Mouse (Mus musculus): ENCODE results near the gene Srpk2. TPM values are rescaled to one million over a fixed set of nuclear protein-coding genes. Genes with fewer than 3 reads are reported as not detected.
"Not testable (repeated sequence)": the region's sequence is repeated elsewhere in the genome, so short reads cannot be mapped to it uniquely, and the experiment has no call there.

The Srpk2 gene
- total RNA-seq, 2 experiments from 2014 or later = 48.6 to 53.2 TPM

DNA sequence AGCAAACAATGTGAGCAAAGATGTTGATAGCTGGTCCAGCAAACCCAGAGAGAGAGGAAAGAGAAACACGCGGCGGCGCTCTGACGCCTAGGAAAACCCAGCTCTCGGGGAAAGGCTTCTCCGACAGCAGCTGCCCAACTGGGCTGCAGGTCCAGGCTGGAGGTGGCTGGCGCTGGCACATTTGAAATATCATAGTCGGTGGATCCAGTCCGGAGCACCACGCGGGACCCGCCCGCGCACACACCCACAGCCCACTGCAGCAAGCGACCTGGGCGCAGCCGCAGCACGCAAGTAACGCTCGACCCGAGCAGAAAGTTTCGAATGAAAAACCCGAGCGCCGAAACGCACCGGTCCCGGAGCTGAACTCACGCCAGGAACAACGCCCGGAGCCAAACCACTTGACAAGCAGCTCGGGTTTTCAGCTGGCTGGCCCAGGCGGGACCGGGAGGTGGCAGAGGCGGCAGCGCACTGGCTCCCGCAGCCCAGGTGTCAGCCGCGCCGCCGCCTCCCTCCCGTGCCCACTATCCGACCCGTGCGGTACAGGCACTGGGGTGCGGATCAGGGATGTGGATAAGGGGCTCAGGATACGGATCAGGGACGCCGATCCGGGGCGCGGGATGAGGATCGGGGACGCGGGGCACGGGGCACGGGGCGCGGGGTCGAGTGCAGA is 9.5 kb downstream of the Srpk2 start:
- peak; percentile 74 to 80 for DNase-seq
- intact Hi-C loops (cut with DNase I) = loop anchor here (5.0 kb wide), 1 partner anchor 82 kb away; no protein-coding TSS in a partner anchor

DNA sequence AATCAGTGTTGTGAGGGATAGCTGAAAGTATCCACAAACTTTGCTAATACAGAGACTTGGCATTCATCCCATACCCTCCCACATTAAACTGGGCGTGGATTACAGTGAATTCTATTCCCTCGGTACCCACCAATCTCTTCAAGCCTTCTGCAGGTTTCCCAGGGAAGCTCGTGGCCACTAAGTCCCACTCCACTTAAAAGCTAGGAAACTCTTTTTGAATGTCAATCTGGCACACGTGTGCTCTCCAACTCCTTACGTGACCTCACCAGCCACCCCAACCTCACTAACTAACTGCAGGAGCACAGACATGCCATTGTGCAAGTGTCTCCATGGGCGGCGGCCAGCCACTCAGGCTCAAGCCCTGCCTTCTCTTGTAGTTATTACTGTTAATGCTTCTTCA is 12.3 kb downstream of the Srpk2 start:
- intact Hi-C loops (cut with DNase I) = loop anchor here (5.0 kb wide), 1 partner anchor 85 kb away; no protein-coding TSS in a partner anchor
- DNase-seq = peak; percentile 25 to 49

DNA sequence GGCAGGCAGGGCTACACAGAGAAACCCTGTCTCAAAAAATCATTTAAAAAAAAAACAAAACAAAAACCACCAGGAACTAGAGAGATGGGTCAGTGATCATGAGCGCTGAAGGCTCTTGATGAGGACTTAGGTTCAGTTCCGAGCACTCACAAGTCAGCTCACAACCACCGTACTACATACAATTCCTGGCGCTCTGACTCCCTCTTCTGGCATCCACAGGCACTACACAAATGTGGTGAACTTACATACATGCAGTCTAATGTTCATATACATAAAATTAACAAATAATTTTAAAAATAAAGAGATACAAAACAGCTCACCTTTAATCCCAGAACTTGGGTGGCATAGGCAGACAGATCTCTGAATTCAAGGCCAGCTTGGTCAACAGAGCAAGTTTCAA is 13.5 kb downstream of the Srpk2 start:
- intact Hi-C loops (cut with DNase I) = loop anchor here (5.0 kb wide), 1 partner anchor 86 kb away; no protein-coding TSS in a partner anchor

DNA sequence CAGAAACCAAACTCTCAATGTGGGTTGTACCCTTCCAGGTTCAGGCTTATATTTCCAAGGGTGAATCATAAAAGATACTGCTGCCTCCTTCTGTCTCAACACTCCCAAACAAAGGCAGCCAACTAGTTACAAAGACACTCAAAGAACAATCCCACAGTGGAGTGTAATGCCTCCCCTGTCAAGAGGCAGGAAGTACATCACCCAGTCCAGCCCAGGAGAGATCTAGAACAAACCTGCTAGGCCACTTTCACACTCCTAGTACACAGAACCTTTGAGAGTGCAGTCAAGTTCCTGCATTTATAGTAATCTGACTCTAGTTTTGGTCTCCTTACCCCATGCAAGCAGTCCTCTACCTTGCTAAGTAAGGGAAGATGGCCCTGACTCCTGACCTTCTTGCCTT is 18.5 kb downstream of the Srpk2 start:
- intact Hi-C loops (cut with DNase I) = no loop called here
- DNase-seq = no peak

More for the DNA sequence above, 13.5 kb downstream of the Srpk2 start:
- no peak for DNase-seq

DNA sequence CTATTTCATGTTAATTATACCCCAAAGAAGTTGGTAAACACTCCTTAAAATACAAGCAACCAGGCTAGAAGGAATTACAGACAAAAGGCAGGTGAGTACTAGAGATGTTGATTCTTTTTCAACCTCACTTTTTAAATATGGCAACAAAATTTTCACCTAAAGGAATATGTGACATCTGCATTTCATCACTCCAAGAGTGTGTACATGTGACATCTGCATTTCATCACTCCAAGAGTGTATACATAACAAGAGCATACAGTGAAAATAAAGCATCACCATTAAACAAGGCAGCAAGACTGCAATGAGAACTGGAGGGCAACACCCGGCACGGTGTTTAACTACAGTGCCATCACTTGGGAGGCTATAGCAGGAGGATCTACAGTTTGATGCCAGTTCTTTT is 23.2 kb downstream of the Srpk2 start:
- intact Hi-C loops (cut with DNase I) = no loop called here

DNA sequence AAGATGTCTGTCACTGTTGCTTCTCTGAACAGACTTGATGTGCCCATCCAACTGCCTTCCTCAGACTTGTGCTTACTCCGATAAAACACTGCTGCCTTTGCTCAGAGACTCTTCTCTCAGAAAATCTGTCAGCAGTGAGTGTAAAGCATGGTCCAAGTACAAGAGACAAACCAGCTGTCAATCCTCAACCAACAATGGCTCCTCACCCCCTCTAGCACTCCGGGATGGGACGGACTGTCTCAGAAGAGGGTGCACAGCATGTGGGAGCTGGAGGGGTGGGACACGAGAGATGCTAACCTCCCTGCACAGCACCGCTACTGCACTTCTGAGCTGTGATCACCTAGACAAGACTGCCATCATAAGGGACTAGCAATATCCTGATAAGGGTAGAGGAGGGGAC is 26.4 kb downstream of the Srpk2 start:
- no peak for DNase-seq
- intact Hi-C loops (cut with DNase I) = loop anchor here (10.0 kb wide), 3 partner anchors 153 to 273 kb away; no protein-coding TSS in a partner anchor

More for the DNA sequence above, 23.2 kb downstream of the Srpk2 start:
- no peak for DNase-seq

DNA sequence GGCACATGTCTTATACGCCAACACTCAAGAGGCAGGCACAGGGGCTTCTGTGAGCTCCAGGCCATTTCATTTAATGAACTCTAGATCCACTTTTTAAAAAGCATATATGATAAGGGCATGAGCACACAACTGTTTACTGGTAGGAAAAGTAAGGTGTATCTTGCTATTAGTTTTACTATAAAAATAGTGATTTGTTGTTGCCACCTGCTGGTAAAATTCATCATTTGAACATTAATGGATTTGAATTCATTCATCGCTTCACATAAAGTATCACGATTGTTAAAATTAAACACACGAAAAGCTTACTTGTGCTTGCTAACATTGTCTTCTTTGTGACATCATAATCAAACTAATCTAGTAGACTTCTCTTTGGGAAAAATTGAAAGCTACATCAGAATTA is 27.8 kb downstream of the Srpk2 start:
- DNase-seq = no peak
- intact Hi-C loops (cut with DNase I) = loop anchor here (10.0 kb wide), 3 partner anchors 152 to 272 kb away; no protein-coding TSS in a partner anchor

DNA sequence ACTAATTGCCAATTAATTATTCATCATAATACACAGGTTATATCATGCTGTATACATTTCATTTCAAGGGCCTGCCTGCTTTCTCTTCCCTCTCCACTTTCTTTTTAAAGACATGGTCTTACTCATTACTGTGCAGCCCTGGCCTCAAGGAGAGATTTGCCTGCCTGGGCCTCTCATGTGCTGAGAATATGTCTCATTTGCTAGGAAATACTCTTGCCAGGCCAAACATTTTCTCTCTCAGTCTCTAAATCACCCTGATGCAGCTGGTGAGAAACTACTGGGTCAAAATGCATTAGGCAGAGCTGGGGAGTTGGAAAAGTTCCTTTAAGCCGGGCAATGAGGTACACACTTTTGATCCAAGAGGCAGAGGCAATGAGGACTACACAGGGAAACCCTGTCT is 29.4 kb downstream of the Srpk2 start:
- intact Hi-C loops (cut with DNase I) = loop anchor here (2.0 to 10.0 kb wide), 4 partner anchors 102 to 270 kb away; no protein-coding TSS in a partner anchor
- DNase-seq = no peak

DNA sequence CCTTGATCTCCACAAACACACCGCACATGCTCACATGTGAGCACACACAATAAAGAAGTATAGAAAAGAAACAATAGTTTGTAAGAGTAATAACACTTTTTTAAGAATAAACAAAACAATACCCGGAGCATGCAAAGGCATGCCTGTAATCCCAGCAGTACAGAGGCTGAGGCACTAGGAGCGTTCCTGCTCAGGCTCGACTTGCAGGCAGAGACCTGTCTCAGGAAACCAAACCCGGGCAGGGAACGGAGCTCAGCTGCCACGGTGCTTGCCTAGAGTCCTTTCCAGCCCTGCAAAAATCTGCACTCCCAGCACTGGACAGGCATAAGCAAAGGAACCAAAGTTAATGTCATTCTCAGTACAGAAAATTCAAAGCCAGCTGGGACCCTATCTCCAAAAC is 32.1 kb downstream of the Srpk2 start:
- intact Hi-C loops (cut with DNase I) = loop anchor here (10.0 kb wide), 3 partner anchors 148 to 268 kb away; no protein-coding TSS in a partner anchor
- DNase-seq = no peak

DNA sequence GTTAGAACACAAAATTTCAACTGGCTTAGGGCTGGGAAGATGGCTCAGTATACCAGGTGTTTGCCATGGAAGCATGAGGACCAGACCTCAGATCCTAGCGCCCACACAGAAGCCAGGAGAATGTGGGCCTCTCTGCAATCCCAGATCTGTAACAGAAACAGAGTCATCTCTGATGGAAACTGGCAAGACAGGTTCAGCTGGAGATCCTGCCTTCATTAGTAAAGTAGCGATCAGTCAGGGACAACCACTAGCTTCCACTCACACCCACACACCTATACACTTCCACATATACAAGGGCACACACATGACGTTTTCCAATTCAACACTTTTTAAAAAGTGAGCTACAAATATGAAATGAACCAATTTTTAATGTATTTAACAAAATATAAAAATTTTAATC is 32.6 kb downstream of the Srpk2 start:
- DNase-seq = no peak
- intact Hi-C loops (cut with DNase I) = loop anchor here (10.0 kb wide), 3 partner anchors 147 to 267 kb away; no protein-coding TSS in a partner anchor

DNA sequence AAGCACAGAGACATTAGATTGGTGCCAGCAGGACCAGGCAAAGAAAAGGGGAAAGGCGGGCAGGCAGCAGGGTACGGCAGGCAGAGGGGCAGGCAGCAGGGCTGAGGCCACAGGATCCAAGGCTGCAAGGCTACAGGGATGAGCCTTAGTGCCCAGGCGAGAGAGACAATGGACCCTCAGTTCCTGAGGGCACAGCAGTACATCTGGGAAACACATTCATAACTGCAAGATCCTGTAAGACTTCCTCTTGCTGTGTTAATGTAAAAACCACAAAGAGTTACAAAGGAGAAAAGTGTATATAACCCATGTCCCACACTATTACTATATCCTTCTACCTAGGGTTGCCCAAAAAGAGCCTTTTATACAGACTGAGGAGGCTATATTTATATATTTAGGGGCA is 33.9 kb downstream of the Srpk2 start:
- DNase-seq = no peak
- intact Hi-C loops (cut with DNase I) = loop anchor here (10.0 kb wide), 3 partner anchors 146 to 266 kb away; no protein-coding TSS in a partner anchor

DNA sequence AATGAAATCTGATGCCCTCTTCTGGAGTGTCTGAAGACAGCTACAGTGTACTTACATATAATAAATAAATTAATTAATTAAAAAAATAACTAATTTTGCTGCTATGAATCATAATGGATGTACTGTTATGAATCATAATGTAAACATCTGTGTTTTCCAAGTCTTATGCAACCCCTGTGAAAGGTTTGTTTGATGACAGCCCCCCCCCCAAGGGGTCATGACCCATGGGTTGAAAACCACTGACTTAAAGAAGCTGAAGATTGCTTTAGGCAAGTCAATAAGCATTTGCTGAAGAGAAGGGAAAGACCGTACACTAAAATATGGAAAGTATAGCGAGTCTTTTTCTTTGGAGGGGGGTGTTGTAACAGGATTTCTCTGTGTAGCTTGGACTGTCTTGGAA is 35.2 kb downstream of the Srpk2 start:
- intact Hi-C loops (cut with DNase I) = no loop called here
- DNase-seq = no peak

DNA sequence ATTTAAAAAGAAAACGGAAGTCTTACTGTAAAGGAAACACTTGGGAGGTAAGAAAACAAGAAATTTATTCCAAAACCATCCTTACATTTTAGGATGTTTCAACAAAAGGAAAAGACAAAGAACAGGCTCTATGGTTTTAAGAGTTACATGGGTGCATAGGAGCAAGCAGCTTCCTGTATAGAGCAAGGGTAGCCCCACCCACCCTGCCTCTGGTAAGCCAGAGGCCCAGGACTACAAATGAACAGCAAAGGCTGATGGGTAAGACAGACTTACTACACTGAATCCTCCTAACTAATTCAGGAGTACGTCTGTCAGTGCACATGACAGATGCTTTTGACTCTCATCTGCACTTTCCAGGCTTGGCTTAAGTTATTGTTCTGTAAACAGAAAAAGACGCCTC is 38.7 kb downstream of the Srpk2 start:
- intact Hi-C loops (cut with DNase I) = no loop called here
- DNase-seq = no peak

DNA sequence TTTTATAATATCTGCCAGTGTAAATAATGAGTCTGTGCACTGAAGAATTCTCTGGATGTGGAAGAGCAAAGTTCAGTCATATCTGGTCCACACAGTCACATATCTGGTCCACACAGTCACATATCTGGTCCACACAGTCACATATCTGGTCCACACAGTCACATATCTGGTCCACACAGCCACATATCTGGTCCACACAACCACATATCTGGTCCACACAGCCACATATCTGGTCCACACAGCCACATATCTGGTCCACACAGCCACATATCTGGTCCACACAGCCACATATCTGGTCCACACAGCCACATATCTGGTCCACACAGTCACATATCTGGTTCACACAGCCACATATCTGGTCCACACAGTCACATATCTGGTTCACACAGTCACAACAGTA is 45.2 kb downstream of the Srpk2 start:
- DNase-seq; intact Hi-C loops (cut with DNase I): not testable (repeated sequence)

DNA sequence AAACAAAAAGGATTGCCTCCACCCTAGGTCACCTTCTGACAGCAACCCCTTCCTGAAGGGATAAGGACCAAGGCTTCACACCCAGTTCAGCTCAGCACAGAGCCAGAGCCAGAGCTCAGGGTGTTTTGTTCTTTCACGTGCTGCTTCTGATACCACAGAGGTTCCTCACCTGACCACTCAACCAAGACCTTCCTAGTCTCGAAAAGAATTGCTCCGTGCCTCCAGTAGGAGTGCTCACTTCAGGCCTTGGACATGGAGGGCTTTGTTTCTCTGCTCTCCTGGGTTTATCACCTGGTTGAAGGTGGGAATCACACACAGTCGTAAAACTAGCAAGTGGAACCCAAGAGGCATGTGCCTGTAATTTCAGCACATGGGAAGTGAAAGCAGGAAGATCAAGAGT is 46.4 kb downstream of the Srpk2 start:
- intact Hi-C loops (cut with DNase I) = no loop called here
- no peak for DNase-seq

DNA sequence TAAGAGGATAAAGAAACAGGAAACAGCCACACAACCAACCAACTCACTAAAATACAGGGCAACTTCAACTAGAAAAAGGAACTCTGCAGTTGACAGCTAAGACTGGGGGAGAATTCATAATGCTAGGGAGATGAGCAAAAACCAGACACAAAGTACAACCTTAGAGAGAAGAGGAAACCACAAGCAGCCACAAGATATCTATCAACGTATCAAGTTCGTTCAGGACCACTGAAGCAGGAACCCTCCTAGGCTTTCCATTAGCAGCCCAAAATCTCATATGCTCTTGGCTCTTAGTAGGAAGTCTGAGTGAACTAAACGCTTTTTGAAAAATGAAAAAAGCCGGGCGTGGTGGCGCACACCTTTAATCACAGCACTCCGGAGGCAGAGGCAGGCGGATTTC is 47.1 kb downstream of the Srpk2 start:
- intact Hi-C loops (cut with DNase I) = no loop called here
- DNase-seq = no peak

DNA sequence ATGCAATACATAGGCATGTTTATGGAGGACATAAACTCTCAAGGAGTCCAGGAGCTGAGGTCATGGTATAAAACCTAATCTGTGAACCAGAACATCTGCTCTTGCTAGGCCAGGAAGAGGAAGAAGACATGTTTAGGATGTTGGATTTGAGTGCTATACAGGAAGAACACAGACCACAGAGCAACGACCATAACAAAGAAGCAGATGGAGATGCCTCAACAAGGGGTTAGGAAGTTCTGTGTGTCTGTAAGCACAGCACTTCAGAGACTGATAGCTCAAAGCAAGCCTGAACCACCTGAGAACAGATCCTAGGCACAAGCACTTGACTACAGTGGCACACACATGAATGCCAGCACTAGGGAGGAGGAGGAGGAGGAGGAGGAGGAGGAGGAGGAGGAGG is 52.9 kb downstream of the Srpk2 start:
- intact Hi-C loops (cut with DNase I) = no loop called here

DNA sequence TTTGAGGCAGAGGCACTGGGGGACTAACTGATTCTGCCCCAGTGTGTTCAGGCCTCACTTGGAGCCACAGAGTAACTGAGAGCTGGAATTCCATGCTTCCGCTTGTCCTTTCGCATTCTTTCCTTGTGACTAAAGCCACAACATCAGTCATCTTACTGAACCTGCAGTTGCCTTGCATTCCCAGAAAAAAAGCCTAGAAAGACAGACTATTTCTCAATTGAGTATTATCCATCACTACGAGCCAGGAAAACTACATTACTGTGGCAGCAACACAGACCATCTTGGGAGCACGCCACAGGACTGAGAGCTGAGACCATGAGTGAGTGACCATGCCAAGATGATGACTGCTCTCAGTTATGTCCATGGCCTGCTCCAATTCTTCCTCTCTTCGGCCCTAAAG is 57.2 kb downstream of the Srpk2 start:
- intact Hi-C loops (cut with DNase I) = no loop called here
- peak; percentile 51 to 58 for DNase-seq

More for the DNA sequence above, 52.9 kb downstream of the Srpk2 start:
- no peak for DNase-seq

DNA sequence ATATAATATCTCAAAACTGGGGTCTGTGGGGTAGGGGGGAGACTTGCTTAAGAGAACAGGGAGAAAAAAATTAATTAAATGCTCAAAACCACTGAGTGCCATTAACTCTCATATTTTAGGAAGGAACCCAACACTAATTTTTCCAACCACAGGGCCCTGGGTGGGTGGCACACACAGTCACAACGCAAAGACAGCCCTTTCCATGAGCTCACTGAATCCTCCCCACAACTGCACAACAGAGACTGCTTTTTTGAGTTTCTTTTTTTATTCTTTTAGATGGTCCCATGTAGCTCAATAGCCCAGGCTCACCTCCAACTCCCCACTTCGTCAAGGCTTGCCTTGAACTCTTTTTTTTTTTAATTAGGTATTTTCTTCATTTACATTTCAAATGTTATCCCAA is 58.2 kb downstream of the Srpk2 start:
- intact Hi-C loops (cut with DNase I) = no loop called here
- DNase-seq = no peak

DNA sequence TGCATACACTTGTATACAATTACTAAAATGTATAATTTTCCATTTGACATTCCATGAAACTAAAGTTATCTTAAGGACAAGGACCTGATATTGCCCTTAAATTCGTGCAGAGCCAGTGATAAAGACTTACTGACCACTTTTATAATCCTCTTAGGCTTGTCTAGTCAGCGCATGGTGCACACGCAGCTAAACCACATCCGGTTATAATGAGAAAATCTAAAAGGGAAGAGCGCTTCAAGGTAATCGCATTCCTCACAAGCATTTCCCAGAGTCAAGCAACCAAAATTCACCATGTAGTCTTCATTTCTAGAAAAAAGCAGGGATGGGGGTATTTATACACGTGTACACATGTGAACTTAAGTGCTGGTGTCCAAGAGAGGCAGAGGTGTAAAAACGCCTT is 63.8 kb downstream of the Srpk2 start:
- intact Hi-C loops (cut with DNase I) = no loop called here

DNA sequence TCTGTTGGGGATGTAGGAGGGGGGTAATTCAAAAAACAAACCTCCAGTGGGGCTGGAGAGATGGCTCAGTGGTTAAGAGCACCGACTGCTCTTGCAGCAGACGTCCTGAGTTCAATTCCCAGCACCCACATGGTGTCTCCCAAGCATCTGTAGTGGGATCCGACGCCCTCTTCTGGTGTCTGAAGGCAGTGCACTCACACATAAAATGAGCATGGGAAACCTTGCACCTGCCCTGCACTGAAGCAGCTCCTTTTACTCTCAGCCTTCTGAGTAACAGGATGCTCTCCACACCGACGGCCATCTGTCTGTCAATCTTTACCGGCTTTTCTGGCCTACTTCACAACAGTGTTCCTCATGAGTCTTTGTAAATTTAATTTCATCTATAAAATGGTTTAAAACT is 65.8 kb downstream of the Srpk2 start:
- intact Hi-C loops (cut with DNase I) = loop anchor here (5.0 kb wide), 2 partner anchors 66 to 101 kb away; no protein-coding TSS in a partner anchor
- DNase-seq = no peak

More for the DNA sequence above, 63.8 kb downstream of the Srpk2 start:
- DNase-seq = no peak

DNA sequence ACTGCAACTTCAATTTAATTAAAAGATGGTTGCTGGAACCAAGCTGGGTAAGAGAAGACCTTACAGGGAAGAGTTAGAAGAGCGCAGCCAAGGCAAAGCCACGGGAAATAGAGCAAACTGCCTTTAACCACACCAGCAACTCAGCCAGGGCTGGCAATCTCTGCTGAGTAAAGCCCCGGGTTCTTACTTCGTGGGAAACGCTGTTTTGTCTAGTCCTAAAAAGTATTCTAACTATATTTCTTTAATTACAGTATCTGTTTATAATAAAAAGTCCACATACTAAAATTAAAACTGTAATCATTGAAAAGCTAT is 67.4 kb downstream of the Srpk2 start:
- DNase-seq = peak in 1 of 2 experiments; percentile 69
- intact Hi-C loops (cut with DNase I) = loop anchor here (5.0 kb wide), 2 partner anchors 65 to 100 kb away; no protein-coding TSS in a partner anchor
